Mouse (Mus musculus): ENCODE data around the gene Pom121. TPM values are rescaled to one million over a fixed set of nuclear protein-coding genes. Genes with fewer than 3 reads are reported as not detected.
"Not testable (repeated sequence)": the region's sequence is repeated elsewhere in the genome, so short reads cannot be mapped to it uniquely, and the experiment has no call there.

Gene Pom121
- total RNA-seq, 2 experiments from 2014 or later: 7.5 to 9.3 TPM

GRCm38 (mm10) chr5:135369787-135370654 is 24.3 kb downstream of the Pom121 start, which contains the start of gene Nsun5:
TSS of gene Nsun5 (plus strand) at chr5:135369953.
- intact Hi-C loops (cut with DNase I): loop anchor here (10.0 kb wide), 1 partner anchor 135 kb away; no protein-coding TSS in a partner anchor

GRCm38 (mm10) chr5:135369196-135369595 is 25.1 kb downstream of the Pom121 start:
- not testable (repeated sequence) for DNase-seq
- intact Hi-C loops (cut with DNase I): loop anchor here (10.0 kb wide), 1 partner anchor 134 kb away; no protein-coding TSS in a partner anchor

More at GRCm38 (mm10) chr5:135369787-135370654, 24.3 kb downstream of the Pom121 start, which contains the start of gene Nsun5:
- DNase-seq: peak; percentile 93

- intact Hi-C loops (cut with DNase I): loop anchor here (10.0 kb wide), 1 partner anchor 134 kb away; no protein-coding TSS in a partner anchor
- DNase-seq: no peak
Measured at GRCm38 (mm10) chr5:135368312-135368711, 26.0 kb downstream of the Pom121 start.

GRCm38 (mm10) chr5:135367841-135368240 is 26.5 kb downstream of the Pom121 start:
- intact Hi-C loops (cut with DNase I): loop anchor here (10.0 kb wide), 1 partner anchor 133 kb away; no protein-coding TSS in a partner anchor
- no peak for DNase-seq

GRCm38 (mm10) chr5:135363540-135363939 is 30.8 kb downstream of the Pom121 start:
- intact Hi-C loops (cut with DNase I): loop anchor here (10.0 kb wide), 1 partner anchor 129 kb away; no protein-coding TSS in a partner anchor

GRCm38 (mm10) chr5:135362572-135362971 is 31.8 kb downstream of the Pom121 start:
- DNase-seq: no peak
- intact Hi-C loops (cut with DNase I): loop anchor here (10.0 kb wide), 1 partner anchor 128 kb away; no protein-coding TSS in a partner anchor

More at GRCm38 (mm10) chr5:135363540-135363939, 30.8 kb downstream of the Pom121 start:
- DNase-seq: no peak

GRCm38 (mm10) chr5:135359772-135360171 is 34.6 kb downstream of the Pom121 start:
- intact Hi-C loops (cut with DNase I): loop anchor here (10.0 kb wide), 1 partner anchor 125 kb away; no protein-coding TSS in a partner anchor

GRCm38 (mm10) chr5:135357556-135357955 is 36.8 kb downstream of the Pom121 start:
- no peak for DNase-seq
- intact Hi-C loops (cut with DNase I): no loop called here

More at GRCm38 (mm10) chr5:135359772-135360171, 34.6 kb downstream of the Pom121 start:
- DNase-seq: no peak

GRCm38 (mm10) chr5:135356090-135356489 is 38.3 kb downstream of the Pom121 start:
- intact Hi-C loops (cut with DNase I): no loop called here
- no peak for DNase-seq

- intact Hi-C loops (cut with DNase I): no loop called here
Measured at GRCm38 (mm10) chr5:135353564-135353963, 40.8 kb downstream of the Pom121 start.

GRCm38 (mm10) chr5:135352995-135353394 is 41.4 kb downstream of the Pom121 start, which contains the start of gene Trim50:
TSS of gene Trim50 (plus strand) at chr5:135353295.
- DNase-seq: no peak
- intact Hi-C loops (cut with DNase I): no loop called here

More at GRCm38 (mm10) chr5:135353564-135353963, 40.8 kb downstream of the Pom121 start:
- no peak for DNase-seq

GRCm38 (mm10) chr5:135351606-135352005 is 42.7 kb downstream of the Pom121 start:
- DNase-seq: no peak
- intact Hi-C loops (cut with DNase I): no loop called here

- intact Hi-C loops (cut with DNase I): no loop called here
- DNase-seq: no peak
Measured at GRCm38 (mm10) chr5:135349862-135350261, 44.5 kb downstream of the Pom121 start, which contains the start of gene Fkbp6. TSS of gene Fkbp6 (minus strand) at chr5:135350044.

GRCm38 (mm10) chr5:135347511-135348011 is 46.8 kb downstream of the Pom121 start:
- intact Hi-C loops (cut with DNase I): no loop called here
- DNase-seq: no peak

GRCm38 (mm10) chr5:135346430-135346829 is 47.9 kb downstream of the Pom121 start:
- no peak for DNase-seq
- intact Hi-C loops (cut with DNase I): no loop called here

- no peak for DNase-seq
- intact Hi-C loops (cut with DNase I): no loop called here
Measured at GRCm38 (mm10) chr5:135345989-135346388, 48.4 kb downstream of the Pom121 start.

- DNase-seq: no peak
- intact Hi-C loops (cut with DNase I): no loop called here
Measured at GRCm38 (mm10) chr5:135337575-135337974, 56.8 kb downstream of the Pom121 start.

GRCm38 (mm10) chr5:135331161-135331560 is 63.2 kb downstream of the Pom121 start:
- no peak for DNase-seq
- intact Hi-C loops (cut with DNase I): no loop called here

- DNase-seq: no peak
- intact Hi-C loops (cut with DNase I): no loop called here
Measured at GRCm38 (mm10) chr5:135330201-135330600, 64.1 kb downstream of the Pom121 start.

- no peak for DNase-seq
- intact Hi-C loops (cut with DNase I): no loop called here
Measured at GRCm38 (mm10) chr5:135329471-135329870, 64.9 kb downstream of the Pom121 start.
